9 mouse cellular contexts compared by ENCODE assay signal in genomic region chr6:95445036-95445435, GRCm38 (mm10).
A peak's percentile ranks its signal among the peaks of the same experiment; 100 is the strongest.
DNase-seq lines count a peak whose midpoint lies in the region; ATAC-seq lines count a peak whose summit lies in the region.
"Had no signal": no experiment of that assay in that cellular context is flagged by ENCODE, and none has a peak within 500 bp of the region (broad histone marks: within the 10 kb centered on the region; RNA-seq: fewer than 3 reads in every experiment).

No protein-coding gene starts in this region.

- no peak overlapping the region for H3K27ac ChIP-seq in heart, embryonic 11.5 days (ENCODE audit: low read depth, low read length)
- no peak overlapping the region for H3K27ac ChIP-seq in forebrain, embryonic 11.5 days (ENCODE audit: low read depth, low read length)
- H3K27ac ChIP-seq: heart, embryonic 15.5 days had no signal

- intact Hi-C loops in heart, postnatal 10 days (cut with DNase I): no loop called here

- no peaks in the 10 kb centered on the region for H3K36me3 ChIP-seq in heart, embryonic 11.5 days (ENCODE audit: control insufficient read depth, insufficient read depth, low read length)
- no peaks in the 10 kb centered on the region for H3K36me3 ChIP-seq in forebrain, embryonic 11.5 days (ENCODE audit: control insufficient read depth, insufficient read depth, low read length)
- H3K36me3 ChIP-seq: heart, embryonic 15.5 days had no signal

- no peaks in the 10 kb centered on the region for H3K9me3 ChIP-seq in heart, embryonic 11.5 days (replicated peaks; ENCODE audit: control insufficient read depth, low read length)
- no peaks in the 10 kb centered on the region for H3K9me3 ChIP-seq in forebrain, embryonic 11.5 days (ENCODE audit: control insufficient read depth, low read length)
- H3K9me3 ChIP-seq: heart, embryonic 15.5 days had no signal

- H3K4me3 ChIP-seq in heart, embryonic 11.5 days (ENCODE audit: low read depth, low read length): no peak overlapping the region
- no peak overlapping the region for H3K4me3 ChIP-seq in forebrain, embryonic 11.5 days (ENCODE audit: low read depth, low read length)
- H3K4me3 ChIP-seq: heart, embryonic 15.5 days had no signal

- no peak overlapping the region for H3K4me2 ChIP-seq in heart, embryonic 11.5 days
- H3K4me2 ChIP-seq in forebrain, embryonic 11.5 days (ENCODE audit: low read depth, low read length, severe bottlenecking): no peak overlapping the region
- H3K4me2 ChIP-seq: heart, embryonic 15.5 days had no signal

- 69% methylated on average over 4 of the region's 4 CpGs for WGBS in heart, embryonic 11.5 days (ENCODE audit: insufficient replicate concordance)
- whole genome bisulfite sequencing in forebrain, embryonic 11.5 days: 81% methylated on average over 4 of the region's 4 CpGs

- H3K9ac ChIP-seq in heart, embryonic 11.5 days (ENCODE audit: low read depth, low read length): no peak overlapping the region
- H3K9ac ChIP-seq in forebrain, embryonic 11.5 days (ENCODE audit: low read length): no peak overlapping the region
- H3K9ac ChIP-seq: heart, embryonic 15.5 days had no signal

- H3K27me3 ChIP-seq in heart, embryonic 11.5 days (ENCODE audit: control insufficient read depth, insufficient read depth, low read length): no peaks in the 10 kb centered on the region
- H3K27me3 ChIP-seq in forebrain, embryonic 11.5 days (ENCODE audit: control insufficient read depth, insufficient read depth, low read length): no peaks in the 10 kb centered on the region
- H3K27me3 ChIP-seq: heart, embryonic 15.5 days had no signal

- DNase-seq in heart, adult 11 months: peak; percentile 92
- DNase-seq in adrenal gland, postnatal 4 days (ENCODE audit: low spot score in 2 of 2): peak; percentile 52 to 53
- DNase-seq in heart, postnatal 10 days: peak; percentile 50 to 54
- peak; percentile 67 for DNase-seq in ovary, adult 18-20 months (ENCODE audit: low spot score)
- no peak for DNase-seq in forebrain, embryonic 11.5 days (ENCODE audit: low spot score)
- no peak for DNase-seq in thymus, postnatal 14 days

- no peak for ATAC-seq in heart, embryonic 11.5 days (replicated peaks; ENCODE audit: insufficient number of reproducible peaks, low FRiP score, low TSS enrichment)
- ATAC-seq in forebrain, embryonic 11.5 days (replicated peaks; ENCODE audit: low FRiP score): no peak
- no peak for ATAC-seq in frontal cortex, adult (ENCODE audit: low TSS enrichment)

- H3K4me1 ChIP-seq in heart, embryonic 11.5 days (ENCODE audit: control insufficient read depth, insufficient read depth, low read length): no peaks in the 10 kb centered on the region
- no peaks in the 10 kb centered on the region for H3K4me1 ChIP-seq in forebrain, embryonic 11.5 days (replicated peaks; ENCODE audit: control insufficient read depth, insufficient read depth, low read length)
- H3K4me1 ChIP-seq: heart, embryonic 15.5 days had no signal

Comparison
In these comparisons a context has a peak if more than half of its experiments do, and no peak if none do; other contexts are left out.
1. DNase-seq: peak in heart, adult 11 months (single experiment), adrenal gland, postnatal 4 days (2 of 2), heart, postnatal 10 days (2 of 2) and ovary, adult 18-20 months (single experiment); none in forebrain, embryonic 11.5 days (single experiment) and thymus, postnatal 14 days (single experiment).